Mouse (Mus musculus) heart, postnatal 25 days (tissue): ENCODE data around the gene Sptlc2. TPM values are rescaled to one million over a fixed set of nuclear protein-coding genes. Genes with fewer than 3 reads are reported as not detected.

ENCODE experiments used
- microRNA-seq: library from miRNA; unstranded; fragments of <30 nt; microRNA quantifications from one replicate; pipeline ENCODE4 v1.2.0, GENCODE M21; 2022
- total RNA-seq, 2 experiments: library from RNA; stranded (reverse); gene quantifications; 2 replicates each; pipeline ENCODE4 v1.2.3; 2021

Gene Sptlc2
- total RNA-seq, 2 experiments from 2014 or later, result 25.0 to 26.8 TPM

Small RNAs within 50 kb of the gene (microRNA-seq; reads per million reads assigned to microRNA genes)
- gene Gm47293, result not detected
- gene Mir3068, result 35.3 reads per million, percentile 44 among the genes with 10 or more reads in this experiment

Other genes starting within 250 kb of the Sptlc2 start
- 10 to 100 TPM; 46.4 to 47.0 TPM for gene Gstz1, start 241.2 kb downstream of the Sptlc2 start, total RNA-seq
- gene Pomt2, start 240.4 kb downstream of the Sptlc2 start, total RNA-seq, result 10 to 100 TPM in 1 of 2 experiments, 1 to 10 TPM in 1; 9.5 to 11.9 TPM
- gene Samd15, start 188.6 kb downstream of the Sptlc2 start, total RNA-seq, result under 1 TPM; 0.21 to 0.34 TPM
- 1 to 10 TPM; 4.4 to 6.6 TPM for gene Tmed8, start 187.9 kb downstream of the Sptlc2 start, total RNA-seq
- gene Noxred1, start 149.6 kb downstream of the Sptlc2 start, total RNA-seq, result under 1 TPM; 0.20 to 0.49 TPM
- 10 to 100 TPM; 21.7 to 23.1 TPM for gene Vipas39, start 122.1 kb downstream of the Sptlc2 start, total RNA-seq
- 100 to 1,000 TPM; 126 to 158 TPM for gene Ahsa1, start 121.9 kb downstream of the Sptlc2 start, total RNA-seq
- not detected for gene Ism2, start 88.7 kb downstream of the Sptlc2 start, total RNA-seq
- 100 to 1,000 TPM; 169 to 172 TPM for gene Slirp, start 55.5 kb upstream of the Sptlc2 start, total RNA-seq
- 10 to 100 TPM in 1 of 2 experiments, 1 to 10 TPM in 1; 9.5 to 13.1 TPM for gene Alkbh1, start 55.7 kb upstream of the Sptlc2 start, total RNA-seq
- gene Snw1, start 83.9 kb upstream of the Sptlc2 start, total RNA-seq, result 10 to 100 TPM; 41.6 to 44.4 TPM
- not detected for gene Gm5788, start 106.4 kb upstream of the Sptlc2 start, total RNA-seq
- not detected for gene Gm8300, start 126.0 kb upstream of the Sptlc2 start, total RNA-seq
- not detected for gene Oog1, start 214.3 kb upstream of the Sptlc2 start, total RNA-seq
- not detected for gene Gm4027, start 230.5 kb upstream of the Sptlc2 start, total RNA-seq